Mouse (Mus musculus): ENCODE measurements around the gene Thnsl2.

Thnsl2 gene

GRCm38 (mm10) chr6:71131038-71131437 lies 13.2 kb downstream of the Thnsl2 start:
- DNase-seq (ENCODE audit: inconsistent ontology term): no peak

DNA sequence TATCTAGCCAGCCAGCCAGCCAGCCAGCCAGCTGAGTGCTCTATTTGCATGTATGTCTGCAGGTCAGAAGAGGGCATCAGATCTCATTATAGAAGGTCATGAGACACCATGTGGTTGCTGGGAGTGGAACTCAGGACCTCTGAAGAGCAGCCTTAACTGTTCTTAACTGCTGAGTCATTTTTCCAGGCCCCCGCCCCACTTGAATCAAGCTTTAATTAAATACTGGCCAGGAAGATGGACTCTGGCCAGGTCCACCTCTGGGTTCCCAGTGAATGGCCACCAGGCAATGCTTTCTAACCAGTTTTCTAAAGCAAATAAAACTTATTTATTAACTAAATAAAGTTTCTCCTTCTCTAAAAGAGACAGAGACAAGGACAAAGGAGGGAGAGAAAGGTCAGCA lies 14.0 kb downstream of the Thnsl2 start:
- DNase-seq (ENCODE audit: inconsistent ontology term): no peak

- no peak for DNase-seq (ENCODE audit: inconsistent ontology term)
These were observed 15.2 kb downstream of the Thnsl2 start for GRCm38 (mm10) chr6:71129071-71129470.

- DNase-seq (ENCODE audit: inconsistent ontology term): no peak
These were observed 17.9 kb downstream of the Thnsl2 start for GRCm38 (mm10) chr6:71126290-71126689.

GRCm38 (mm10) chr6:71125043-71125893 lies 19.0 kb downstream of the Thnsl2 start:
- DNase-seq (ENCODE audit: inconsistent ontology term): peak; percentile 59

DNA sequence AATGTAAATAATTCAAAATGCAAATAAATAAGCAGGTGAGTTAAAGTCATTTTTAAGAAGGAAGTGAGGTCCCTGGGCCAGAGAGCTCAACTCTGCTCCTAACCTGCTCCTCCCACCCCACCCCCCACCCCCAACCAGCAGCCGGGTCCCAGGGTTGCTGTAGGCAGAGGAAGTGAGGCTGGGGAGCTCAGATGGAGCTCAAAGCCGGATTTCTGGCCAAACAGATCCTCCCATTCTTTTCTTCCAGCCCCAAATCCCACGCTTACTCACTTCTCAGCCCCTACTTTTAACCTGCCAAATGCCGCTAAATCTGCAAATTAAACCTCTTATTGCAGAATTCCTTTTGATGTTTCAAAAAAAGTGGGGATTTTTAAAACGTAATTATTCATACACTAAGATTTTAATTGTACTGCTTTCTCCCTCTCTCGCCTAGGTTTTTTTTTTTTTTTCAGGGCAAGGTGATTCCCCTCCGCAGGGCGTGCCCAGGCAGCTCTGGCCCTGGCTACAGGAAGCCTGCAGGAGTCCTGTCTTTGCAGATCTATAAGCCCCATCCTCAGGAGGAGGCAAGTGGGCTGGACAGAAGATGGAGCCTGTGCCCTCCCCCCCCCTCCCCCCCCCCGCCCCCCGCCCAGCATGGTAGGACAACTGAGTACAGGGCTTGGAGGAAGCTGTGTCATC lies 24.5 kb downstream of the Thnsl2 start:
- DNase-seq (ENCODE audit: inconsistent ontology term): no peak

DNA sequence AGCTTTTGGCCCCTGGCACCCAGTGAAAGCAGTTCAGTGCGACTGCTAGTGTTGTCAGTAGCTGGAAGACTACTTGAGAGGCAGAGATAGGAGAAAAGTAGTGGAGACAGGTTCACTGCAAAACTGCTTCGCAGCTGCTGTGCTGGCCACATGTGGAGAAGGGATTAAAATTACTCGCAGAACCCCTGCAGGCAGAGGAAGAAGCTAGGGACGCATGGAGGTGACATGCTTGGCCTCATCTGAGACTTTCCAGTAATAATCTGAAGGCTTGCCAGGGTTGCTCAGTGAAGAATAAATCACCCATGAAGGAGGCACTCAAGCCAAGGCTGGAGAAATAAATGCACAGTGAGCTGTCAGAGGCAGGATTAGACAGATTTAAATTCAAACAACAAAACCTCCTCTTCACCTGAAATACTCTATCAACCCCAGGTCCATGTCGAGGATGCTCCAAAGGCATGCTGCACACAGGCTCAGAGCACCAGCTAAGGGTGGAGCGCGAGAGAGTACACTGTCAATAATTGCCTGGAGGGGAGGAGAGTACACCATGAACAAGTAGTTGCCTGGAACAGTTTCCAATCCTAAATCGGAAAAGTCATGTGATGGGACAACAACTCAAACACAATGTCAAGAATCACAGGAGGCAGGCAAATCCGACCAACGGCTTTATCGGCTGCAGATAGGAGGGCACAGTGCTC lies 32.7 kb downstream of the Thnsl2 start:
- peak; percentile 58 for DNase-seq (ENCODE audit: inconsistent ontology term)

DNA sequence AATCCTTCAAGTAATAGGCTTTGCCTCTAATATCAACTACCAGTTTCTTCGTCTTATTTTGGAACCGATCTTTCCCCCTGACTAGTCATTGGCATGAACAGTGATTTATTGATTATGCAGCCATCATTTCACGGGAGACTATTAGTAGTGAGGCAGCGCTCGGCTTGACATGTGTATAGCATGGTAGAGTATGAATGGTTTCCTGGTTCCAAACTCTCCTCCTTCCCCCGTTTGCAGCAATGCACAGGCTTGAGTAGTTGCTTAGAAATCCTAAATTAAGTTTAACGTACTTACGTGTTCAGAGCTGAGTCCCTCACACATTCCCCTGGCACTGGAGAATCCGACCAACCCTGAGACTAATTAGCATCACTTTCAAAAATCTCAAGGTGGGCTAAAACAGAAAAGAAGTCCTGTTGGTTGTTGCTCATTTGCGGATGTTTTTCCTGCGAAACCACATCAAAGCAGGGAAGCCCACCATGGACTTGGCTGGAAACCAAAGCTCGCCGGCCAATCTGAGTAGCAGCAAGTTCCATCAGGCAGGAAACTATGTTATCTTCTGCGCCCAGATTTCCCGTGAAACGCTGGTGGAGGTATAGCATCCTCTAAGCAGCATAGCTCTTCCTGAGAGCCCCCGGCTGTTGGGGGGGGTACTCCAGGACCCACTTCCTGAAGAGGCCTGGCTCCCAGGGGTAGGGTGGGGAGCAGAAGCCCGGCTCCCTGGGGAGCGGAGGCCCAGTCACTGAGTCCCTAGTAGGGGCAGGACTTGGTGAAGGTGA lies 37.9 kb downstream of the Thnsl2 start:
- DNase-seq (ENCODE audit: inconsistent ontology term): no peak

GRCm38 (mm10) chr6:71096126-71096525 lies 48.1 kb downstream of the Thnsl2 start:
- DNase-seq (ENCODE audit: inconsistent ontology term): no peak

DNA sequence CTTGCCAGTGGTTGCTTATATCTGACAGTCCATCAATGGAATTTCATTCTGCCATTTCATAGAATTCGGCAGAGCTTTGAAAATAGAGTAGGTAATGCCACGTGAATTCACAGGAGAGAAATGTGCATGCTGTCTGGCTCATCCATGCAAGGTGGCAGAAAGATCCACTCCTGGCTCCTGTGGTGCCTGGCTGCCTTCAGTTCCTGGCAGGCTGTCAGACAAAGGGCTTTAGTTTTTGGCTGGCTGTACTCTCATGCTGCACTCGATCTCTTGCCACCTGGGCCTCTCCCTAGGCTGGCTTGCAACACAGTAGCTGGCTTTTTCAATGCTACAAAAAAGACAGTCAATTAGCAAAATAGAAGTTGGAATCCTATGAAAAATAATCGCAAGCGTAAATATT lies 49.5 kb downstream of the Thnsl2 start:
- peak; percentile 22 for DNase-seq (ENCODE audit: inconsistent ontology term)

GRCm38 (mm10) chr6:71093686-71094085 lies 50.6 kb downstream of the Thnsl2 start:
- no peak for DNase-seq (ENCODE audit: inconsistent ontology term)

GRCm38 (mm10) chr6:71090475-71090874 lies 53.8 kb downstream of the Thnsl2 start:
- no peak for DNase-seq (ENCODE audit: inconsistent ontology term)

GRCm38 (mm10) chr6:71089735-71090134 lies 54.5 kb downstream of the Thnsl2 start:
- DNase-seq (ENCODE audit: inconsistent ontology term): no peak

GRCm38 (mm10) chr6:71088992-71089391 lies 55.2 kb downstream of the Thnsl2 start:
- DNase-seq (ENCODE audit: inconsistent ontology term): no peak

- no peak for DNase-seq (ENCODE audit: inconsistent ontology term)
These were observed 60.8 kb downstream of the Thnsl2 start for GRCm38 (mm10) chr6:71083441-71083840.

DNA sequence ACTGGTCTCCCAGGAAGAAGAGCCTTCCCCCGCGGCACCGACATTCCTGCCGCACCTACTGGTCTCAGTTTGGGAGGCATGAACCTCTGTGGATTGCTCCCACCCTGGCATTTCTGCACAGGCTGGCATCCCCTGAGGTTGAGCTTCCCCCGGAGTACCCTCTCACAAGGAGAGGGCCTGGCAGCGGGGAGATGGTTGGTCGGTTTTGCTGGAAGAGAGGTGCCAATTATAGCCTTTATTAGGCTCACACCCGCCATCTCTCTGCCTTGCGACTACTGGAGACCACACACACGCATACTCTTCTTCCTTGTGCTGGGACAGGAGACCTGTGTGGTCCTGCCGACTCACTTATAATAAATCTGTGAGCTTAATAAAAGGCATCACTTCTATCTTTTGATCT lies 62.2 kb downstream of the Thnsl2 start:
- no peak for DNase-seq (ENCODE audit: inconsistent ontology term)

DNA sequence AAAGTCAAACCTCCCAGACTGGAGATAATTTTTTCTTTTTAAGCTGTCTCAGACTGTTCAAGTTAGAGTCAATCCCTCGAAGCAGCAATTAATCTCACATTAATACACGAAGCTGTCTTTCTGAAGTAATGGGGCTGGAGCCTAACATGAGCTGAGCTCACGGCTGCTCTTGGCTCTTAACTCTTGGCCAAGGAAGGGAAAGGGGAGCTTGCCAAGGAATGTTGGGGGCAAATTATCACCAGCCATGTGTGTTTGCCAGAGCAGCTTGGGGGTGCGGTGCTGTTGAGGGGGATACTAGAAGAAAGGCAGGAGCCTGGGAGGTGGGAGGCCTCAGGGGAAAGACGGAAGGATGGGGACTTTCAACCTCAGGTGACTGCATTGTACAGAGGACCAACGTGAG lies 63.0 kb downstream of the Thnsl2 start:
- no peak for DNase-seq (ENCODE audit: inconsistent ontology term)

Data from Muller cell, postnatal 12 days (primary cell).